Mouse (Mus musculus) spleen, adult 2 months (tissue): ENCODE results near the gene Hs6st3.

ENCODE experiments used
- CTCF ChIP-seq: fragments of 200-500 bp; IDR thresholded peaks from 2 replicates; pipeline ENCODE4 v1.5.1; 2011; ENCODE audit warnings: mild to moderate bottlenecking, inconsistent platforms; ENCODE audit not compliant: insufficient read depth, insufficient read length, insufficient replicate concordance; ENCODE audit errors: extremely low read depth
- POLR2A ChIP-seq: fragments of 200-500 bp; IDR thresholded peaks from 2 replicates; pipeline ENCODE4 v1.6.1; 2011; ENCODE audit warnings: low read depth, low read length, inconsistent platforms

GRCm38 (mm10) chr14:119153088-119153487, 14.9 kb downstream of the Hs6st3 start:
- no peak for TF ChIP-seq POLR2A
- TF ChIP-seq CTCF, result no peak
